Mouse (Mus musculus) liver, embryonic 15.5 days (tissue): ENCODE measurements at regions not wholly inside any gene's neighbourhood (a gene's known extent, or its start where the extent isn't known, plus 50 kb on each side); places are given as distances from the start of the nearest gene placed in this dataset.

ENCODE experiments used
- ATAC-seq: fragments of 200-750 bp; cut with Nextera tagmentation; 2 replicates; pipeline ENCODE4 v1.8.0; 2017; ENCODE audit warnings: moderate number of reproducible peaks, mild to moderate bottlenecking, moderate library complexity; ENCODE audit not compliant: insufficient read depth
- H3K27ac ChIP-seq: fragments of 300-500 bp; sonication (generic); replicated peaks from 2 replicates; pipeline ENCODE4 v1.5.1; 2015; ENCODE audit warnings: mild to moderate bottlenecking, inconsistent platforms
- H3K27me3 ChIP-seq: fragments of 300-500 bp; sonication (generic); 2 replicates; pipeline ENCODE4 v1.6.1; 2015; ENCODE audit warnings: mild to moderate bottlenecking, inconsistent platforms
- H3K36me3 ChIP-seq: fragments of 300-500 bp; sonication (generic); replicated peaks from 2 replicates; pipeline ENCODE4 v1.6.1; 2015; ENCODE audit warnings: moderate library complexity, mild to moderate bottlenecking, inconsistent platforms
- H3K4me1 ChIP-seq: fragments of 300-500 bp; sonication (generic); replicated peaks from 2 replicates; pipeline ENCODE4 v1.6.1; 2015; ENCODE audit warnings: inconsistent platforms
- H3K4me2 ChIP-seq: fragments of 300-500 bp; sonication (generic); 2 replicates; pipeline ENCODE4 v1.6.1; 2015; ENCODE audit warnings: moderate library complexity, mild to moderate bottlenecking, inconsistent platforms
- H3K4me3 ChIP-seq: fragments of 300-500 bp; sonication (generic); replicated peaks from 2 replicates; pipeline ENCODE4 v1.5.1; 2015; ENCODE audit warnings: mild to moderate bottlenecking, inconsistent platforms
- H3K9ac ChIP-seq: fragments of 300-500 bp; sonication (generic); 2 replicates; pipeline ENCODE4 v1.6.1; 2015; ENCODE audit warnings: moderate library complexity, mild to moderate bottlenecking, inconsistent platforms
- H3K9me3 ChIP-seq: fragments of 300-500 bp; sonication (generic); replicated peaks from 2 replicates; pipeline ENCODE4 v1.6.1; 2016; ENCODE audit warnings: inconsistent platforms
- WGBS: fragments of 180-500 bp; shearing (Covaris S2); methylation state at CpG from one replicate; pipeline ENCODE4 v1.1.7; 2015; ENCODE audit warnings: mixed read lengths; ENCODE audit not compliant: insufficient replicate concordance; 5-methylcytosine and 5-hydroxymethylcytosine counted together

DNA sequence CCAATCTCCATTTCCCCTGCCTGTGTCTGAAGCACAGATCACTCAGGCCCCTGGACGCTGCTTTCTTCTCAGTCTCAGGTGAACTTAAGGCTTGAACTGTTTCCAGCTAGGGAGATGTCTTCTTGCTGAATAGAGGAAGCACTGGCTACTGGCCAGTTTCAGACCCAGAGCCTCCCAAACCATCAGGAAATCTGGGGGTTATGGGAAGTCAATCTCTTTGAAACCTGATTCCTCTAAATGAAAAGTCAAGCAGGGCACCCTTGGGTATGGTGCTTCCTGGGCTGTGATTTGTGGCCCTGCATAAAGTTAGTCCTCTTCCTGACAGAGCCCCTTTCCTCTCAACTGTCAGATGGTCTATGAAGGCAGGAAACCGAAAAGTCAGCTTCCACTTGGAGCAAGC lies 208.2 kb downstream of the Sptssa start:
- Histone ChIP-seq H3K36me3 (no peaks in the 10 kb centered on the region), H3K27me3 (no peaks in the 10 kb centered on the region), H3K4me2 (no peak overlapping the region), H3K4me3 (no peak overlapping the region), H3K27ac (no peak overlapping the region), H3K9me3 (no peaks in the 10 kb centered on the region), H3K4me1 (no peaks in the 10 kb centered on the region), H3K9ac (no peak overlapping the region)
- ATAC-seq: no peak
- WGBS: 17% methylated on average over 2 of the region's 2 CpGs

DNA sequence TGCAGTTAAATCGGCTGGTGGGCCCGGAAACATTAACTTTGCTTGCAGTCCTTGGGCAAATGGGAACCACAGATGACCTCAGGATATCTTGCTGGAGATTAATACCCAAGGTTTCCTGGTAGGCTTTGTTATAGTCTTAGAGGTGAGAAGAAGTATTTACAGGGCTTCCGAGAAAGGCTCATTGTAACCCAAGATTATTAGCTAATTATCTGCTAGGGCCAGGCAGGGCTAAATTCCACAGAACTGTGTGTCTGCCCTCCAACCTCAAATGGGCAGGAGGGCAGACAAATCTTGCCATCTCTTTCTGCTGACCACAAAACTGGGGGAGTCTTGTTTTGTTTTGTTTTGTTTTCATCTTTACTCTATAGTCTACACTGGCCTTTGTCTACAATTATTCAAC lies 209.0 kb downstream of the Sptssa start:
- Histone ChIP-seq H3K4me3 (no peak overlapping the region), H3K27ac (no peak overlapping the region), H3K9me3 (no peaks in the 10 kb centered on the region), H3K4me2 (no peak overlapping the region), H3K36me3 (no peaks in the 10 kb centered on the region), H3K4me1 (no peaks in the 10 kb centered on the region), H3K27me3 (no peaks in the 10 kb centered on the region), H3K9ac (no peak overlapping the region)
- 53% methylated on average over 3 of the region's 3 CpGs for WGBS
- ATAC-seq: no peak

DNA sequence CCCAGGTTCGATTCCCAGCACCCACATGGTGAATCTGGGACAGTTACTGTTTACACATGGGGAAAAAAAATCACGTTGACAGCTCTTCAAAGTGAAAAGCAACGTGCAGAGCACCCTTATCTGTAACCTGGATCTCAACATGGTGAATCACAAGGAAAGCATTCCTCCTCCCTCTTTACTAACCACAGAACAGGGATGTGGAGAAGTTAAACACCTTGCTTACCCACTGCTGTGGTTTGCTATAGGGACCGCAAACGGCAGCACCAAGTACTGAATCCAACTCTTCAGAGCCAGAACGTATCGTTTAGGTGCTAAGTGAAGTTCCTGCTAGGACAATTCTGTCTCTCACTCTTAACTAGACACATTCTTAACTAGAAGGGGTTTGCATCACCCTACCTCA lies 210.0 kb downstream of the Sptssa start:
- Histone ChIP-seq H3K9ac (no peak overlapping the region), H3K4me1 (no peaks in the 10 kb centered on the region), H3K36me3 (no peaks in the 10 kb centered on the region), H3K4me2 (no peak overlapping the region), H3K9me3 (no peaks in the 10 kb centered on the region), H3K27ac (no peak overlapping the region), H3K27me3 (no peaks in the 10 kb centered on the region), H3K4me3 (no peak overlapping the region)
- 63% methylated on average over 7 of the region's 7 CpGs for WGBS
- no peak for ATAC-seq

DNA sequence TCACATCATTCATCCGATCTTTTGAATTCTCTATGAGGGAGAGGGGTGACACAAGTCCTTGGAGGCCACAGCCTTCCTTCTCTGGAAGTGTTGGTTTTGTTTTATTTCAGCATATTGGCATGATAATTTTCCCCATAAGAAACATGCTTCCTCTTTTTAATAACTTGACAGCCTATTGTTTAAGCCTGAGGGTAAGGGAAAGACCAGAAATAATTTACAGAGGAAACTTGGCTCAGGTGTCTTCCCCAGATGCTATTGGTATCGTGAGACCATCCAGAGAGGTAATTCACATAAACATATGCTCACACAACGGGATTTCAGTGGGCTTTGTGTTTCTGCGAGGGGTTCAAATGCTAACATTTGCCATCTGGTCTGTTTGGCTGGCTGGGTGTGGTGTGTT lies 212.0 kb downstream of the Sptssa start:
- Histone ChIP-seq H3K9ac (no peak overlapping the region), H3K4me3 (no peak overlapping the region), H3K27me3 (no peaks in the 10 kb centered on the region), H3K36me3 (no peaks in the 10 kb centered on the region), H3K4me2 (no peak overlapping the region), H3K27ac (no peak overlapping the region), H3K4me1 (no peaks in the 10 kb centered on the region), H3K9me3 (no peaks in the 10 kb centered on the region)
- no peak for ATAC-seq
- WGBS: 41% methylated on average over 4 of the region's 4 CpGs

DNA sequence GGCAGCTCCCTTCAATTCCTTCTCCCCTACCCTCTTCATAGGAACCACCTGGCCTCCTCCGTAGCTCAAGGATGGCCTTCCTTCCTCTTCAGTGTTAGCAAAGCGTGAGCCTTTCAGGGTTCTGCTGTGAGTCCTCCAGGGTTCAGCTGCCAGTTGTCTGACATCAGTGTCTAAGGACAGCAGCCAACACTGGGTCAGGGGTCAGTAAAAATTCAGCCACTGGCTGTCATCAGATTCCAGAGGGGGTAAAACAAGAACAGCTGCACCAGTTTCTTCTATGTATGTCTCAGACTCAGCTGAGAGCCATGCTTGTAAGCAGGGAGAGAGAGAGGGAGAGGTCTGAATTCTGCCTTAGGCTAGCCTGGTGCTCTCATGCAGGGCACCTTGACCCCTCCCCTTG lies 213.1 kb downstream of the Sptssa start:
- 45% methylated on average over 2 of the region's 2 CpGs for WGBS
- H3K36me3 ChIP-seq: no peaks in the 10 kb centered on the region
- H3K27me3 ChIP-seq: no peaks in the 10 kb centered on the region
- H3K4me3 ChIP-seq: no peak overlapping the region
- ATAC-seq: no peak
- no peaks in the 10 kb centered on the region for H3K9me3 ChIP-seq
- no peak overlapping the region for H3K4me2 ChIP-seq
- no peaks in the 10 kb centered on the region for H3K4me1 ChIP-seq
- H3K27ac ChIP-seq: no peak overlapping the region
- no peak overlapping the region for H3K9ac ChIP-seq

DNA sequence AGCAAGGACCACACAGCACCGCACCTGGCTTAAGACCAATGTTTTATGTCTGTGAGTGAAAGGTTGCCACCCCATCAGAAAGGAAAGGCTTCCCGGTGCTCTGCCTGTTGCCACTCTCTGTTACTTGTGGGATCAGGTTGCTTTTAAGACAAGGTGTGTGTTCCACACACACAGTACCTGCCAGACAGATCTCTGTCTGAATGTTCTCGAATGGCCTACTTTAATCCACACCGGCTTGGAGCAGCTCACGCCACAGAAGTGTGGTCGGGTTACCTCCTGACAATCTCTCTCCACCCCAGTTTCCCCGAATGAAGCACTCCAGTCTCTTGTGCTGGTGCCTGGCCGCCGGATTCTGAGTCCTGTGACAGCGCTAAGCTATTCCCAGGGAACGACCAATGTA lies 214.0 kb downstream of the Sptssa start:
- ATAC-seq: no peak
- no peaks in the 10 kb centered on the region for H3K4me1 ChIP-seq
- H3K36me3 ChIP-seq: no peaks in the 10 kb centered on the region
- H3K4me3 ChIP-seq: no peak overlapping the region
- 64% methylated on average over 11 of the region's 11 CpGs for WGBS
- H3K27ac ChIP-seq: no peak overlapping the region
- H3K9ac ChIP-seq: no peak overlapping the region
- no peaks in the 10 kb centered on the region for H3K9me3 ChIP-seq
- H3K4me2 ChIP-seq: no peak overlapping the region
- no peaks in the 10 kb centered on the region for H3K27me3 ChIP-seq

DNA sequence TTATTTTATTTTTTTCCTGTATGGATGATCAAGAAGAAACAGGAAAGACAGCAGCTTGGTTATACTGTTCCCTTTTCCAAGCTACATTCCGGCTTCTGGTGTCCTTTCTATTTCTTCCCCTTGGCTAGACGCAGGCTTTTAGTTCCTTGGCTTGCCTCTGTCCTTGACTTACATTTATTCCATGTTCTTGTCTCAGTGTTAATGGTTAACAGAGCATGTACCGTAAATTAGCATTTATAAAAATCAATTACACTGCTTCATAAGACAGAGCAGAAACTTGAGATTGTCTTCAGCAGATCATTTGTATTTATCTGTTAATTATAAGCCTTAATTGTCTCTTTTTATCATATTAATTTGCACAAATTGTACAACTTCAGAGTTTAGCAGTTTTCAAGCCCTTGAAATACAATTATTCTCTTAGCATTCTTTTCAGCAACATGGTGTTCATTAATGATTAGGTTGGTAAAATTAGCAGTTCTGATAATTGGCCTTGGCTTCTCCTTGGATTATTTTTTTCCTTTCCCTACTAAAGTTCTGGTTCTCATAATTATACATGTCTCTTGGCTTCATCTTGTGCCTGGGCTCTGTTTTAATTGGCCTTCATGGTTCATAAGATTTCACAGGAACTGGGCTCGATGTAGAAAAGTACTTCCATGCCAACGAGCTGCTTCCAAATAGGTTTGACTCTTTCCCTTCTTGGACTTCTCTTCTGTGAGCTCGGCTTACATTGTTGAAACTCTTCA lies 215.4 kb downstream of the Sptssa start:
- 65% methylated on average over 6 of the region's 6 CpGs for WGBS
- ATAC-seq: no peak

DNA sequence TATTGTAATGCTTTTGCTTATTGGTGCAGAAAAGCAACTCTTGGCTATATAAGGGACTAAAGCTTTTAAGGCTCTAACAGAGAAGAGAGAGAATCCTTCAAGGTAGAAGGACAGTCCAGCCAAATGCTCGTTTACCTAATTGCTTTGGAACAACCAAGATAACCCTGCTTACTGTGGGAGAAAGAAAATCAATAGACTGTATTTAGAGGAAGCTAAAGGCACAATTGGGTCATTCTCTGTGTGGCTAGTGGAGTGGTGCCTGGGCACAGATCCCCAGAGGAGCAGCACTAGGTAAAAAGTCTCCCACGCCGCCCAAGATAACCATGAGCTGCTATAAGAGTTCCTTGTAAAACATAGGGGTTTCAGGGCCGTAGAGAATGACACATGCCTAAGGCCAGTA lies 217.6 kb downstream of the Sptssa start:
- no peaks in the 10 kb centered on the region for H3K36me3 ChIP-seq
- no peak for ATAC-seq
- 58% methylated on average over 4 of the region's 4 CpGs for WGBS
- H3K4me1 ChIP-seq: no peaks in the 10 kb centered on the region
- H3K9ac ChIP-seq: no peak overlapping the region
- H3K27me3 ChIP-seq: no peaks in the 10 kb centered on the region
- H3K4me2 ChIP-seq: no peak overlapping the region
- H3K27ac ChIP-seq: no peak overlapping the region
- H3K4me3 ChIP-seq: no peak overlapping the region
- no peaks in the 10 kb centered on the region for H3K9me3 ChIP-seq

More for the DNA sequence above, 215.4 kb downstream of the Sptssa start:
- no peak overlapping the region for H3K9ac ChIP-seq
- H3K4me2 ChIP-seq: no peak overlapping the region
- no peak overlapping the region for H3K4me3 ChIP-seq
- no peaks in the 10 kb centered on the region for H3K36me3 ChIP-seq
- no peak overlapping the region for H3K27ac ChIP-seq
- H3K27me3 ChIP-seq: no peaks in the 10 kb centered on the region
- no peaks in the 10 kb centered on the region for H3K4me1 ChIP-seq
- H3K9me3 ChIP-seq: no peaks in the 10 kb centered on the region

DNA sequence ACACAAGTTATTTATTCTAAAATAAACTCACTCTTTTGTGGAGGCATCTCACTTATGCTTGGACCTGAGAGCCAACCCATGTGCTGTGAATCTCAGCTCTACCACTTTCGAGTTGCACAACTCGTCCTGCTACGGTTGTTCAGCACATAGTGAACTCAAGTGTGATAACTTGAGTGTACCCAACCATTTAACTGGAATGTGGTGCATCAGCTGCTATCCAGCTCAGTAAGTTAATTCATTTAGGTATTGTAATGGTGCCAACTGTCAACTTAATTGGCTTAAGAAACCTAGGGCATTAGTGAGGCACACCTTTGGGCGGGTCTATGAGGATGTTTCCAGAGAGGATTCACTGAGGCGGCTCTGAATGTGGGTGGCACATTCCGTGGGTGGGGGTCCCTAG lies 221.6 kb upstream of the Egln3 start:
- ATAC-seq: no peak
- 68% methylated on average over 6 of the region's 6 CpGs for WGBS

DNA sequence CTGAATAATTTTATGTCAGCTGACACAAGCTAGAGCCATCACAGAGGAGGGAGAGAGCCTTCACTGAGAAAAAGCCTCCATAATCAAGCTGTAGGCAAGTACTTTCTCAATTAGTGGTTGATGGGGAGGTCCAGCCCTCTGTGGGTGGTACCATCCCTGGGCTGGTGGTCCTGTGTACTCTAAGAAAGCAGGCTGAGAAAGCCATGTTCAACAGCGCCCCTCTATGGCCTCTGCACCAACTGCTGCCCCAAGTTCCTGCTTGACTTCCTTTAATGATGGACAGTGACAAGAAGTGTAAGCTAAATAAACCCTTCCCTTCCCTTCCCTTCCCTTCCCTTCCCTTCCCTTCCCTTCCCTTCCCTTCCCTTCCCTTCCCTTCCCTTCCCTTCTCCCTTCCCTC lies 211.2 kb upstream of the Egln3 start:
- Histone ChIP-seq H3K27me3 (no peaks in the 10 kb centered on the region), H3K9me3 (no peaks in the 10 kb centered on the region), H3K4me1 (no peaks in the 10 kb centered on the region), H3K4me2 (no peak overlapping the region), H3K36me3 (no peaks in the 10 kb centered on the region), H3K27ac (no peak overlapping the region), H3K4me3 (no peak overlapping the region), H3K9ac (no peak overlapping the region)
- whole genome bisulfite sequencing: 33% methylated on average over 1 of the region's 1 CpGs
- ATAC-seq: no peak

More for the DNA sequence above, 221.6 kb upstream of the Egln3 start:
- no peaks in the 10 kb centered on the region for H3K36me3 ChIP-seq
- H3K27ac ChIP-seq: no peak overlapping the region
- no peak overlapping the region for H3K4me2 ChIP-seq
- H3K9me3 ChIP-seq: no peaks in the 10 kb centered on the region
- no peaks in the 10 kb centered on the region for H3K4me1 ChIP-seq
- no peaks in the 10 kb centered on the region for H3K27me3 ChIP-seq
- no peak overlapping the region for H3K4me3 ChIP-seq
- H3K9ac ChIP-seq: no peak overlapping the region

DNA sequence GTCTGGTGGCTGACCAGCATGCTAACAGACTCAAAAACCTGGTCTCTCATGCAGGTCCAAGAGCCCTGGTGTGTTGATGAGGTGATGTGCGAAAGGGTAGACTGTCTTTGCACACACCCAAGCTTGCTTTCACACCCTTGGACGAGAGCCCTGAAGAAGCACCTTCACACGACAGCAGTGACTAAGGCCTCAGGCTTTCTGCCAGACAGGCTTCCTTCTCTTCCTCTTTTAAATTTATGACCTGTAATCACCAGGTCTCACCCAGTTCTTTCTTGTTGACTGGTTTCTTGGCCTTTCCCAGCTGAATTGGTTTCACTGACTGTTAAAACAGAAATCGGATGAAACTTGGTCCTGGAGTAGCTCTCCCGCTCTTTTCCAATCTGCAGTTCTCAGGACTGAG lies 210.5 kb upstream of the Egln3 start:
- no peaks in the 10 kb centered on the region for H3K9me3 ChIP-seq
- H3K4me1 ChIP-seq: no peaks in the 10 kb centered on the region
- no peak overlapping the region for H3K4me3 ChIP-seq
- no peak overlapping the region for H3K4me2 ChIP-seq
- ATAC-seq: no peak
- H3K27me3 ChIP-seq: no peaks in the 10 kb centered on the region
- no peaks in the 10 kb centered on the region for H3K36me3 ChIP-seq
- WGBS: 43% methylated on average over 5 of the region's 5 CpGs
- H3K27ac ChIP-seq: no peak overlapping the region
- H3K9ac ChIP-seq: no peak overlapping the region

DNA sequence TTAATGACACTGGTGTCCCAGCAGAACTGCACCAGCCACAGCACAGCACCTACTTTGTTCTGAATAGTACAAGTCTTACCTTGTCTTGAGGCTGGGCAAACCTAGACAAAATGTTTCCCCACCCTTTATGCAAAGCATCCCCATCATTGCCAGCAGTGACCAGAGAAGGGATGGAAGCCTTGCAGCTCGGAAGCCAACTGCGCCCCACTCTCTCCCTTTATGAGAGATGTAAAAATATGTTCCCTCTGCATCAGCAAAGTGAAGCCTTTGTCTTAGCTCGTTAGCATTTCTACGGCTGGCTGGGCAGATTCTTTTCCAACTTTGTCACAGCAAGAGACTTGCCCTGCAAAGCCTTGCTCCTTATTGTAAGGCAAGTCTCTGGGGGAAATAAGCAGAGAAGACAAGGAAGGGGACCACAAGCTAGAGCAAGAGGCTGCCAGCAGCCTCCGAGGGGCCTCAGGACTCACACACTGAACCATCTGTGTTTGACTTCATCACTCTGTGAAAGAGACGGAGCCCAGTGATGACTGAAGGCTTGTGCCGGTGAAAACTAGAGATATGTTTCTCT lies 206.5 kb upstream of the Egln3 start:
- ATAC-seq: no peak
- 66% methylated on average over 7 of the region's 7 CpGs for WGBS
- no peak overlapping the region for H3K4me3 ChIP-seq

More for the DNA sequence above, 206.5 kb upstream of the Egln3 start:
- H3K36me3 ChIP-seq: no peaks in the 10 kb centered on the region
- no peaks in the 10 kb centered on the region for H3K27me3 ChIP-seq
- no peaks in the 10 kb centered on the region for H3K4me1 ChIP-seq
- no peak overlapping the region for H3K9ac ChIP-seq
- no peak overlapping the region for H3K27ac ChIP-seq
- H3K9me3 ChIP-seq: no peaks in the 10 kb centered on the region
- no peak overlapping the region for H3K4me2 ChIP-seq
